ENCODE assay signal across 24 mouse cellular contexts in the genomic region with DNA sequence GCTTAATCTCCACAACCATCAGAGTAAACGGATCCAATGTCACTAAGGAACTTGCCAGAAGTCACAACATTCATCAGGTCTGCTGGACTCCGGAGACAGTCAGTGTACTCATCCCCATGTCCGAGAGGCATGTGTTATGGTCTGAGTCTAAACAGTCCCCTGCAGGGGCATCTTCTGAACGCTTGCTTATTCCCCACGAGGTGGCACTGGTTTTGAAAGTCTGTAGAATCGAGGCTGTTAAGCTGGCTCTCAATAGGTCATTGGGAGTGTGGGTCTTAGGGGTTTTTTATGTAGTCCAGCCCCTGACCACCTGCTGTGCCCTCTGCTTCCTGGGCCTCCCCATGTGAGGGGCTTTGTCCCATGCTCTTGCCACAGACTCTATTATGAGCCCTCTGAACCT. TPM values are rescaled to one million over a fixed set of nuclear protein-coding genes. Genes with fewer than 3 reads are reported as not detected.
A peak's percentile ranks its signal among the peaks of the same experiment; 100 is the strongest.
DNase-seq lines count a peak whose midpoint lies in the region; ATAC-seq and TF ChIP-seq lines count a peak whose summit lies in the region.
"Had no signal": no experiment of that assay in that cellular context is flagged by ENCODE, and none has a peak within 500 bp of the region (broad histone marks: within the 10 kb centered on the region; RNA-seq: fewer than 3 reads in every experiment).

No protein-coding gene starts in this region.

- H3K27me3 ChIP-seq in hindbrain, postnatal 0 days (ENCODE audit: insufficient read depth, low read length), result no peaks in the 10 kb centered on the region
- H3K27me3 ChIP-seq in hindbrain, embryonic 14.5 days (ENCODE audit: control insufficient read depth, insufficient read depth, low read length), result no peaks in the 10 kb centered on the region
- no peaks in the 10 kb centered on the region for H3K27me3 ChIP-seq in midbrain, postnatal 0 days (ENCODE audit: insufficient read depth, low read length)
- no peaks in the 10 kb centered on the region for H3K27me3 ChIP-seq in midbrain, embryonic 11.5 days (ENCODE audit: control insufficient read depth, insufficient read depth, low read length)
- H3K27me3 ChIP-seq: hindbrain, embryonic 13.5 days; Patski had no signal

- H3K9me3 ChIP-seq in hindbrain, postnatal 0 days (ENCODE audit: low read length), result no peaks in the 10 kb centered on the region
- H3K9me3 ChIP-seq in hindbrain, embryonic 14.5 days (ENCODE audit: control insufficient read depth, low read length), result no peaks in the 10 kb centered on the region
- no peaks in the 10 kb centered on the region for H3K9me3 ChIP-seq in midbrain, postnatal 0 days (ENCODE audit: low read length)
- no peaks in the 10 kb centered on the region for H3K9me3 ChIP-seq in midbrain, embryonic 11.5 days (ENCODE audit: control insufficient read depth, low read length)
- H3K9me3 ChIP-seq: forebrain, embryonic 10.5 days; G1E; heart, embryonic 10.5 days; hindbrain, embryonic 10.5 days; hindbrain, embryonic 13.5 days had no signal

- H3K4me1 ChIP-seq in hindbrain, postnatal 0 days (ENCODE audit: insufficient read depth, low read length), result no peaks in the 10 kb centered on the region
- H3K4me1 ChIP-seq in hindbrain, embryonic 14.5 days (replicated peaks; ENCODE audit: control insufficient read depth, insufficient read depth, low read length), result no peaks in the 10 kb centered on the region
- no peaks in the 10 kb centered on the region for H3K4me1 ChIP-seq in midbrain, postnatal 0 days (ENCODE audit: insufficient read depth, low read length)
- H3K4me1 ChIP-seq in midbrain, embryonic 11.5 days (ENCODE audit: control insufficient read depth, insufficient read depth, low read length), result no peaks in the 10 kb centered on the region
- H3K4me1 ChIP-seq: heart, embryonic 10.5 days; hindbrain, embryonic 10.5 days; hindbrain, embryonic 13.5 days had no signal

- no peak overlapping the region for H3K9ac ChIP-seq in hindbrain, postnatal 0 days (replicated peaks; ENCODE audit: low read length)
- H3K9ac ChIP-seq in hindbrain, embryonic 14.5 days, result no peak overlapping the region
- no peak overlapping the region for H3K9ac ChIP-seq in midbrain, postnatal 0 days (replicated peaks; ENCODE audit: low read length, poor library complexity, severe bottlenecking)
- no peak overlapping the region for H3K9ac ChIP-seq in midbrain, embryonic 11.5 days (ENCODE audit: low read length)
- H3K9ac ChIP-seq: hindbrain, embryonic 13.5 days had no signal

- H3K27ac ChIP-seq in hindbrain, postnatal 0 days, result no peak overlapping the region
- no peak overlapping the region for H3K27ac ChIP-seq in hindbrain, embryonic 14.5 days
- H3K27ac ChIP-seq in midbrain, postnatal 0 days (ENCODE audit: low read depth, low read length), result no peak overlapping the region
- H3K27ac ChIP-seq in midbrain, embryonic 11.5 days (ENCODE audit: low read depth, low read length), result no peak overlapping the region
- H3K27ac ChIP-seq: forebrain, embryonic 10.5 days; heart, adult 2 months; heart, embryonic 10.5 days; hindbrain, embryonic 10.5 days; hindbrain, embryonic 13.5 days had no signal

- no peaks in the 10 kb centered on the region for H3K36me3 ChIP-seq in hindbrain, postnatal 0 days (ENCODE audit: insufficient read depth, low read length)
- H3K36me3 ChIP-seq in hindbrain, embryonic 14.5 days (replicated peaks; ENCODE audit: control insufficient read depth, insufficient read depth), result no peaks in the 10 kb centered on the region
- no peaks in the 10 kb centered on the region for H3K36me3 ChIP-seq in midbrain, postnatal 0 days (ENCODE audit: insufficient read depth, low read length)
- no peaks in the 10 kb centered on the region for H3K36me3 ChIP-seq in midbrain, embryonic 11.5 days (ENCODE audit: control insufficient read depth, insufficient read depth, low read length)
- H3K36me3 ChIP-seq: forebrain, embryonic 10.5 days; G1E; heart, embryonic 10.5 days; hindbrain, embryonic 10.5 days; hindbrain, embryonic 13.5 days had no signal

- no peak for ATAC-seq in hindbrain, postnatal 0 days
- no peak for ATAC-seq in hindbrain, embryonic 14.5 days (ENCODE audit: low FRiP score)
- ATAC-seq in midbrain, postnatal 0 days (ENCODE audit: low FRiP score), result no peak
- no peak for ATAC-seq in midbrain, embryonic 11.5 days (ENCODE audit: low FRiP score)
- ATAC-seq: forebrain, embryonic 14.5 days; Patski had no signal

- peak; percentile 5 for DNase-seq in embryo, embryonic 11 days
- DNase-seq in embryo, embryonic 10.5 days (ENCODE audit: low spot score), result no peak
- DNase-seq in hindbrain, postnatal 0 days (ENCODE audit: low spot score), result no peak
- DNase-seq in hindbrain, embryonic 14.5 days (ENCODE audit: low spot score), result no peak
- DNase-seq in midbrain, postnatal 0 days (ENCODE audit: low spot score), result no peak
- DNase-seq in midbrain, embryonic 11.5 days (ENCODE audit: low spot score, missing footprints), result no peak
- DNase-seq in adrenal gland, postnatal 36 days, result no peak
- DNase-seq: adrenal gland, postnatal 10 days; cerebellum, adult 11 months; cerebellum, adult 2 months; cerebellum, adult 9-11 months; cerebellum, postnatal 25 days; gastrocnemius, postnatal 10 days; gastrocnemius, postnatal 36 days; heart, adult 2 months; heart, postnatal 10 days; heart, postnatal 36 days had no signal

- no peak overlapping the region for H3K4me3 ChIP-seq in hindbrain, postnatal 0 days (ENCODE audit: low read length)
- no peak overlapping the region for H3K4me3 ChIP-seq in hindbrain, embryonic 14.5 days (replicated peaks; ENCODE audit: low read length)
- H3K4me3 ChIP-seq in midbrain, postnatal 0 days (ENCODE audit: low read depth, low read length), result no peak overlapping the region
- no peak overlapping the region for H3K4me3 ChIP-seq in midbrain, embryonic 11.5 days (ENCODE audit: low read depth, low read length)
- H3K4me3 ChIP-seq: forebrain, embryonic 10.5 days; heart, adult 2 months; heart, embryonic 10.5 days; hindbrain, embryonic 10.5 days; hindbrain, embryonic 13.5 days had no signal

- no peak overlapping the region for H3K4me2 ChIP-seq in hindbrain, postnatal 0 days (ENCODE audit: low read depth, low read length)
- H3K4me2 ChIP-seq in hindbrain, embryonic 14.5 days (replicated peaks), result no peak overlapping the region
- no peak overlapping the region for H3K4me2 ChIP-seq in midbrain, postnatal 0 days (ENCODE audit: low read depth, low read length, poor library complexity, severe bottlenecking)
- no peak overlapping the region for H3K4me2 ChIP-seq in midbrain, embryonic 11.5 days
- H3K4me2 ChIP-seq: hindbrain, embryonic 13.5 days had no signal

- 61% methylated on average over 6 of the region's 6 CpGs for WGBS in hindbrain, postnatal 0 days
- WGBS in hindbrain, embryonic 14.5 days, result 65% methylated on average over 6 of the region's 6 CpGs
- 57% methylated on average over 6 of the region's 6 CpGs for WGBS in midbrain, postnatal 0 days
- WGBS in midbrain, embryonic 11.5 days, result 54% methylated on average over 6 of the region's 6 CpGs

- TF ChIP-seq CTCF in hindbrain, postnatal 0 days (IDR thresholded peaks at IDR 0.05; ENCODE audit: low read depth), result 0 out of 2 replicates have a peak, but pooled peaks have one; percentile 18
- peak; percentile 20; the same call in 1 of the 2 replicates for TF ChIP-seq CTCF in midbrain, postnatal 0 days (IDR thresholded peaks at IDR 0.05)

RNA-seq across cellular contexts. Expression of gene Extl2, which starts 49.8 kb away (rescaled TPM):
- total RNA-seq in hindbrain, postnatal 0 days (2014; rRNA removed), result 41.2 and 44.0 TPM in 2 replicates
- 44.8 and 47.0 TPM in 2 replicates for polyA plus RNA-seq in hindbrain, postnatal 0 days (2015; fragmentation: Nextera tagmentation; extraction: Ambion mirVana)
- polyA plus RNA-seq in hindbrain, embryonic 14.5 days (2014; fragmentation: Nextera tagmentation; extraction: Ambion mirVana), result 43.7 and 48.0 TPM in 2 replicates
- total RNA-seq in midbrain, postnatal 0 days (2014; rRNA removed), result 34.6 and 35.7 TPM in 2 replicates
- polyA plus RNA-seq in midbrain, postnatal 0 days (2015; fragmentation: Nextera tagmentation; extraction: Ambion mirVana), result 34.7 and 39.2 TPM in 2 replicates
- 27.3 and 28.1 TPM in 2 replicates for polyA plus RNA-seq in midbrain, embryonic 11.5 days (2014; fragmentation: Nextera tagmentation; extraction: Ambion mirVana)
- total RNA-seq in adrenal gland, postnatal 36 days (2021), result 10 to 100 TPM; 11.9 to 25.7 TPM

RNA-seq across cellular contexts. Expression of gene Slc30a7, which starts 49.9 kb away (rescaled TPM):
- total RNA-seq in hindbrain, postnatal 0 days (2014; rRNA removed), result 20.4 and 21.8 TPM in 2 replicates
- 10.1 and 12.6 TPM in 2 replicates for polyA plus RNA-seq in hindbrain, postnatal 0 days (2015; fragmentation: Nextera tagmentation; extraction: Ambion mirVana)
- polyA plus RNA-seq in hindbrain, embryonic 14.5 days (2014; fragmentation: Nextera tagmentation; extraction: Ambion mirVana), result 19.5 and 22.5 TPM in 2 replicates
- 28.6 and 46.6 TPM in 2 replicates for total RNA-seq in midbrain, postnatal 0 days (2014; rRNA removed)
- polyA plus RNA-seq in midbrain, postnatal 0 days (2015; fragmentation: Nextera tagmentation; extraction: Ambion mirVana), result 9.0 and 10.6 TPM in 2 replicates
- 25.4 and 29.3 TPM in 2 replicates for polyA plus RNA-seq in midbrain, embryonic 11.5 days (2014; fragmentation: Nextera tagmentation; extraction: Ambion mirVana)
- 10 to 100 TPM; 31.9 to 42.0 TPM for total RNA-seq in adrenal gland, postnatal 36 days (2021)
